Mouse (Mus musculus) monocyte, adult 2 months (primary cell): ENCODE data around the gene Pbld2.

Experiments used
- DNase-seq, 2 experiments: peaks; one replicate each; pipeline ENCODE4 v3.0.0; 2022; ENCODE audit warnings: low spot score in 2 of 2, low read depth in 1 of 2

Pbld2 gene

GRCm38 (mm10) chr10:63023749-63024579 lies at the start of gene Pbld2, which contains the start of gene Hnrnph3:
Gene Pbld2, plus strand, starts transcription at chr10:63024315.
Gene Hnrnph3, minus strand, starts transcription at chr10:63024217.
- peak; percentile 95 to 99 for DNase-seq

- DNase-seq: no peak
Observed at GRCm38 (mm10) chr10:62979667-62980038, 44.5 kb upstream of the Pbld2 start.

GRCm38 (mm10) chr10:62980039-62980954 lies 43.8 kb upstream of the Pbld2 start, which contains the start of gene Rufy2:
Gene Rufy2, plus strand, starts transcription at chr10:62980223.
- DNase-seq: peak; percentile 18 to 65

GRCm38 (mm10) chr10:62984072-62984471 lies 40.0 kb upstream of the Pbld2 start:
- no peak for DNase-seq

- no peak for DNase-seq
Observed at GRCm38 (mm10) chr10:62984495-62984894, 39.6 kb upstream of the Pbld2 start.

GRCm38 (mm10) chr10:62987341-62987740 lies 36.8 kb upstream of the Pbld2 start:
- no peak for DNase-seq

GRCm38 (mm10) chr10:62990636-62991035 lies 33.5 kb upstream of the Pbld2 start:
- no peak for DNase-seq

- no peak for DNase-seq
Observed at GRCm38 (mm10) chr10:62993991-62994390, 30.1 kb upstream of the Pbld2 start.

GRCm38 (mm10) chr10:63000584-63000983 lies 23.5 kb upstream of the Pbld2 start:
- no peak for DNase-seq

- no peak for DNase-seq
Observed at GRCm38 (mm10) chr10:63003252-63003651, 20.9 kb upstream of the Pbld2 start.

- no peak for DNase-seq
Observed at GRCm38 (mm10) chr10:63004556-63004955, 19.6 kb upstream of the Pbld2 start.

GRCm38 (mm10) chr10:63008193-63008592 lies 15.9 kb upstream of the Pbld2 start:
- no peak for DNase-seq

- DNase-seq: no peak
Observed at GRCm38 (mm10) chr10:63010268-63010667, 13.8 kb upstream of the Pbld2 start.

GRCm38 (mm10) chr10:63011556-63011955 lies 12.6 kb upstream of the Pbld2 start:
- no peak for DNase-seq

GRCm38 (mm10) chr10:63013476-63013875 lies 10.6 kb upstream of the Pbld2 start:
- DNase-seq: no peak

GRCm38 (mm10) chr10:63014168-63014567 lies 9.9 kb upstream of the Pbld2 start:
- DNase-seq: no peak

GRCm38 (mm10) chr10:63019304-63019703 lies 4.8 kb upstream of the Pbld2 start:
- no peak for DNase-seq

GRCm38 (mm10) chr10:63021702-63022101 lies 2.4 kb upstream of the Pbld2 start:
- no peak for DNase-seq

GRCm38 (mm10) chr10:63022541-63023120 lies 1.5 kb upstream of the Pbld2 start:
- no peak for DNase-seq

- peak; percentile 20 to 42 for DNase-seq
Observed at GRCm38 (mm10) chr10:63023121-63023748, 880 bp upstream of the Pbld2 start.

GRCm38 (mm10) chr10:63024580-63024910 lies 430 bp downstream of the Pbld2 start:
- peak in 1 of 2 experiments; percentile 28 for DNase-seq
